Mouse (Mus musculus): ENCODE data around the gene Gm17728. TPM values are rescaled to one million over a fixed set of nuclear protein-coding genes. Genes with fewer than 3 reads are reported as not detected.
"Not testable (repeated sequence)": the region's sequence is repeated elsewhere in the genome, so short reads cannot be mapped to it uniquely, and the experiment has no call there.

Gene Gm17728
- not detected in 2 replicates for polyA plus RNA-seq (2015; fragmentation: Nextera tagmentation; extraction: Ambion mirVana)

DNA sequence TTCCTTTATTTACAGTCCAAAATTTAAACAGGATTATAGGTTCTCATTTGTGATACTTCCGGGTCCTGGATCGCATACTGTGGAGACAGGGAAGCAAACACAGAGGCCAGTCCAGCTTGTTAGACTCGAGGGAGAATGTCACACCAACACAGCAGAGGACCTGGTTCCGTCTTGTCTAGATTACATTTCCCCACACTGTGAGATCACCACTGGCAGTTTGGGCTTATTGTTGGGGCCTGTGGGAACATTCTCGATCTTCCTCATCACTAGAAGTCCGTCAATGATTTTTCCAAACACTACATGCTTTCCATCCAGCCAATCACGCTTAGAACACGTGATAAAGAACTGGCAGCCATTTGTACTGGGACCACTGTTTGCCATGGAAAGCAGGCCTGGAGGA, at the start of gene Gm17728:
Gene Gm17728 (plus strand): TSS at position 301 of the 400 bp plus-strand sequence.
- not testable (repeated sequence) for ATAC-seq (replicated peaks); H3K27ac ChIP-seq; H3K9me3 ChIP-seq; H3K36me3 ChIP-seq (replicated peaks); H3K4me1 ChIP-seq; H3K27me3 ChIP-seq (replicated peaks); H3K4me2 ChIP-seq; H3K9ac ChIP-seq; H3K4me3 ChIP-seq
- WGBS = 93% methylated on average over 8 of the region's 8 CpGs

DNA sequence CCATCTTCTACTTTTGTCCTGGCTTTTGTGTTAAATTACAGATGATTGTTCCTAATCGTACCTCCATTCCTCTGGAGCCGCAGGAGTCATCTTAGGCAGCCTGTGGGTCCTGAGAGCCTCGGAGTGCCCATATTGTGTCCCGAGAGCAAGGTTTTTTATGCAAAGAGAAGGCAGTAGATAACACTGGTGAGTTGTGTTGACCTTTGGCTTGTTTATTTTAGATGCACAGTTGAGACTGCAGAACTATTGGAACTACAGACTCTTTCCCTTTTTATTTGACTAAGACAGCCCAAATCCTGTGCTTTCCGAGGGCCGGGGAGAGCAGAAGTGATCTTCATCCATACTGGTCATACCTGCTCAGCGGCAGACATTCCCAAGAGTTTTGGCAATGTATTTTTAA, 24.4 kb upstream of the Gm17728 start:
- no peak overlapping the region for H3K27ac ChIP-seq
- no peak overlapping the region for H3K4me2 ChIP-seq
- no peaks in the 10 kb centered on the region for H3K9me3 ChIP-seq
- no peak overlapping the region for H3K4me3 ChIP-seq
- H3K9ac ChIP-seq = no peak overlapping the region
- no peak for ATAC-seq (replicated peaks)
- H3K4me1 ChIP-seq = no peaks in the 10 kb centered on the region
- no peaks in the 10 kb centered on the region for H3K36me3 ChIP-seq (replicated peaks)
- WGBS = 85% methylated on average over 7 of the region's 7 CpGs
- no peaks in the 10 kb centered on the region for H3K27me3 ChIP-seq (replicated peaks)

DNA sequence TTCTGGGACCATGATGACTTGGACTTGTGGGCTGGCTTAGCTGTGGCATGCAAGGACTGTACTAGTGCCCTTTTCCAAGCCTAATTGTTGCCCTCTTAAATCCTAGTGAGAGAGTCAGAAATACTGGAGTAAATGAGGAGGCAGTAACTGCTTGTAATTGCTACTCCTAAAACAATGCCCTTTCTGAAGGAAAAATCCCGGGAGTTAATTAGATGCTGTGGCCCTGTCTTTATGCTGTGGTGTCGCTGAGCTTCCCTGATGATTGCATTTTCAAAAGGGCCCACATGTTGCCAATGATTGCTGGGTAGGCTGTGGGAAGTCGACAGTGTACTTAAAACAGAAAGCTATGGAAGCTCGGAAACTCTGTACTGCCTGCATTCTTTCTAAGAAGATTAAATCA, 23.3 kb upstream of the Gm17728 start:
- Histone ChIP-seq H3K9me3 (no peaks in the 10 kb centered on the region), H3K4me3 (no peak overlapping the region), H3K4me2 (no peak overlapping the region), H3K36me3 (replicated peaks) (no peaks in the 10 kb centered on the region), H3K9ac (no peak overlapping the region), H3K27ac (no peak overlapping the region), H3K27me3 (replicated peaks) (no peaks in the 10 kb centered on the region), H3K4me1 (no peaks in the 10 kb centered on the region)
- no peak for ATAC-seq (replicated peaks)
- WGBS = 39% methylated on average over 4 of the region's 4 CpGs

DNA sequence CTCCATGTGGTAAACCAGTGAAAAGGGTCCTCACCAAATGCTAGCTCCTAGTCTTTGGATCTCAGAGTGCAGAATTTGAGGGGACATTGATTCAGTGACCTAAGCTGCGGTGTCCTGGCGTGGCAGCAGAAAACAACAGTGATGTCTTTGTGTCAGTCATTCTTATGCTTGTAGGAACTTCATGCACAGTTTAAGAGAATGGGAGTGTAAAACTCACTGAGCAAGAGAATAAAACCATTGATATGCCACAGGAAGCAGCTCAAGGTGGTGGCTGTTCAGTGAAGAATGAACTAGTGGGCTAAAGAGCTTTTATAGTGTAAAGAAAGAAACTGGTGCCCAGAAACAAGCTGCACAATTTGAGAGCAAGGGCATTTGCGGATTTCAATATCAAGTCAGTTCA, 17.9 kb upstream of the Gm17728 start:
- Histone ChIP-seq H3K4me2 (no peak overlapping the region), H3K27ac (no peak overlapping the region), H3K9ac (no peak overlapping the region), H3K9me3 (no peaks in the 10 kb centered on the region), H3K4me1 (no peaks in the 10 kb centered on the region; the same call in 1 of the 2 replicates), H3K36me3 (replicated peaks) (no peaks in the 10 kb centered on the region), H3K4me3 (no peak overlapping the region), H3K27me3 (replicated peaks) (no peaks in the 10 kb centered on the region)
- ATAC-seq (replicated peaks) = no peak
- WGBS = 81% methylated on average over 3 of the region's 3 CpGs

DNA sequence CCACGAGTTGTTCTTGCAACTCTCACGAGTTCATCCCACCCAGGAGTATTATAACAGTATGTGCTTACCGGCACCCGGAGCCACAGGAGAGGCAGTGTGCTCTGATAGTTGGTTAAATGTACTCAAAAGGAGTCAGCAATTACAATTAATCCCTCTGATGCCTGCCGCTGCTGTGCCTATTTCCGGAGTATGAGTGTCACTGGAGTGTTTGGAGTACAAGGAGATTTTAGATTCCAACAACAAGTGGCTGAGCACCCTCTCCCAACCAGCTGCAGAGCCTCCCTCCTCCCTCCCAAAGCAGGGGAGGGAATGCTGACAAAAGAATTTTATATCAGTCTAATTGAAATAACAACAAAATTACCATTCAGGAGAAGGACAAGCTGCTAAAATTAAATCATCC, 14.2 kb upstream of the Gm17728 start:
- 34% methylated on average over 6 of the region's 6 CpGs for WGBS
- ATAC-seq (replicated peaks) = no peak
- no peaks in the 10 kb centered on the region; the same call in 1 of the 2 replicates for H3K4me1 ChIP-seq
- no peak overlapping the region for H3K4me2 ChIP-seq
- no peaks in the 10 kb centered on the region for H3K36me3 ChIP-seq (replicated peaks)
- H3K9me3 ChIP-seq = no peaks in the 10 kb centered on the region
- no peak overlapping the region for H3K4me3 ChIP-seq
- no peak overlapping the region for H3K27ac ChIP-seq
- H3K9ac ChIP-seq = no peak overlapping the region
- no peaks in the 10 kb centered on the region for H3K27me3 ChIP-seq (replicated peaks)

DNA sequence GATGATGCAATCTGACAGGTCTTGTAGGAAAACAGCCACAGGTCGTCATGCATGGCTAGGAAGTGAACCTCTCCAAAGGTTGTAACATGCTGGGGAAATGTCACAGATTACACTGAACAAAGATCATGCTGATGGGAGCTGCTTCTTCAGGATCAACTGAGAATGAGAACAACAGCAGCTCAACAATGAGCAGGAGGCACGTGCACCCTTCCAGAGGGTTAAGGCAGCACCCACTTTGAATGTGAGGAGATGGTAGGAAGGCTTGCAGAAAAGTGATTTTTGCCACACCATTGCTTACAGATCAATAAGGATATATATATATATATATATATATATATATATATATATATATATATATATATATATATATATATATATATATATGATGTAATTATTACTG, 2.8 kb upstream of the Gm17728 start:
- H3K9ac ChIP-seq = no peak overlapping the region
- no peak overlapping the region for H3K4me2 ChIP-seq
- H3K9me3 ChIP-seq = no peaks in the 10 kb centered on the region
- H3K36me3 ChIP-seq (replicated peaks) = no peaks in the 10 kb centered on the region
- H3K4me1 ChIP-seq = no peaks in the 10 kb centered on the region
- H3K4me3 ChIP-seq = no peak overlapping the region
- H3K27ac ChIP-seq = no peak overlapping the region
- ATAC-seq (replicated peaks) = no peak
- WGBS = 69% methylated on average over 2 of the region's 2 CpGs
- no peaks in the 10 kb centered on the region for H3K27me3 ChIP-seq (replicated peaks)

DNA sequence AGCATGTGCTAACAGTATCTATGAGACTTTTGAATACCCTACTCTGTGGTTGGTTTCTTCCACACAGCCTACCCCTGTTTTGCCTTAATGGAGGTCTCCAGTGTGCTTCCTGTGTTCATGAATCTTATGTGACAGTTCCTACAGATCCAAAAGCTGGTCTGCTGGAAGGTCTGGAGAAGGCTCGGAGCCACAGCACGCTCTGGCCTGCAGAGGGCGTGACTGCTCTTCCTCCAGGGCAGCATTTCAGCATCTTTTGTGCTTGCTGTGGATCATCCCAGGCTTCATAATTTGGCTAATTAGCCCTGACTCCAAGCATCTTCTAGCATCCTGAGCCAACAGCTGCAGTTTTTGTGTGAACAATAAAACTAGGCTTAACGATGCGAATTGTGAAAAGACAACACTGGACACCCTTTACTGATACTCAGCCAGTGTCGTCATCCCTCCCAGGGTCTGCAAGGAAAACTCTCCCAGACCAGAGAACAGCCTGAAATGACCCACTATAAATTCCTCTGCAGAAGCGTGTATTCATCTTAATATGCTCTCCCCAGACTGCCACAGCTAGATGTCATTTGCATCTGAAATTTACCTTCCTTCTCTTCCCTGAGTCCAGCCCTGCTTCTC, 6.6 kb downstream of the Gm17728 start:
- no peak for ATAC-seq (replicated peaks)
- 44% methylated on average over 7 of the region's 7 CpGs for WGBS
- H3K9ac ChIP-seq = no peak overlapping the region

DNA sequence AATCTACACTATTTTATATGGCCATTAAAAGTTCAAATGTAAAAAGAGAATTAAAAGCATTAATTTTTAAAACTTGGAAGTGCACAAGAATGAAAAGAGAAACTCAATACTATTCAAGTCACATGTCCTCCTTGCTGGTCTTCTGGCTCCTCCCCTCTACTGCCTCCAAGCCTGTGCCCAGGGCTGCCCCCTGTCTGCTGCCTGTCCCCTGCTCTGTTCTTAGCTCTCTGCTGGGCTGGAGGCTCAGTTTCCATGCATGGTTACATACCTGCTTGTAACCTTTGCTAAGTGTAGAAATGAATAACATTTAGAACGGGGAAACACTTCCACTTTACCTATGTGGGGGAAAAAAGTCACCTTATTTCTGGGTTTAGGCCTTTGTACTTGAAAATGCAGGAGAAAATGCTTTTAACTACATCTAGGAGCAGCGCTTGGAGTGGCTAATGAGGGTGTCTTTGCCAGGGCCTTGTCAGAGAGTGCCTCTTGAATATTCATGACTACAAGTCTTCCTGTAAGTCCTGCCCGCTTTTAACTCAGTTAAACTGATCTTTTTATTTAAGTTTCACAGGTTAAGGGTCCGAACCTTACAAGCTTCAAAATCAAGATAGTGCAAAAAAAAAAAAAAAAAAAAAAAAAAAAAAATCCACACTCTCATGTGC, 18.3 kb downstream of the Gm17728 start:
- Histone ChIP-seq H3K9me3 (no peaks in the 10 kb centered on the region), H3K27ac (0 out of 2 replicates have a peak overlapping the region, but pooled peaks have one; percentile 27), H3K4me3 (no peak overlapping the region), H3K27me3 (replicated peaks) (no peaks in the 10 kb centered on the region), H3K4me1 (no peaks in the 10 kb centered on the region), H3K36me3 (replicated peaks) (no peaks in the 10 kb centered on the region), H3K4me2 (no peak overlapping the region), H3K9ac (no peak overlapping the region)
- 56% methylated on average over 4 of the region's 4 CpGs for WGBS
- ATAC-seq (replicated peaks) = no peak

More for the DNA sequence above, 6.6 kb downstream of the Gm17728 start:
- Histone ChIP-seq H3K4me1 (peaks cover 9% of the 10 kb centered on the region; the same call in 1 of the 2 replicates), H3K4me2 (no peak overlapping the region), H3K36me3 (replicated peaks) (no peaks in the 10 kb centered on the region), H3K9me3 (no peaks in the 10 kb centered on the region), H3K27ac (peak overlapping the region; percentile 38), H3K27me3 (replicated peaks) (no peaks in the 10 kb centered on the region), H3K4me3 (no peak overlapping the region)

DNA sequence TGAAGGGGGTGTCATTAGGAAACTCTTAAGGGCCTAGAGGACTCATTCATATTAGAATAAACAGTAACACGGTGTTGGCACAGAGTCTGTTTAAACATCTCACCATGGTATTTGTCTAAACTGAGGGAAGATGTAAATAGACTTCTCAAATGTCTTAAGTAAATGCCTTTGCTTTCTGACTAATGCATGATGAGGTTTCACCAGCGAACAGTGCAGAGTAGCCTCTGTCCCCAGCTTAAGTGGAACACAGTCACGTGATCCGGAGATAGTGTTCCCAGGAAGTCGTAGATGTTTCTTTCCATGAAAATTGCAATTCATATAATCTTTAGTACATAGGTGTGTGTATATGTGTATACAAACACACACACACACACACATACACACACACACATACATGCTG, 34.5 kb downstream of the Gm17728 start:
- H3K4me3 ChIP-seq = no peak overlapping the region

DNA sequence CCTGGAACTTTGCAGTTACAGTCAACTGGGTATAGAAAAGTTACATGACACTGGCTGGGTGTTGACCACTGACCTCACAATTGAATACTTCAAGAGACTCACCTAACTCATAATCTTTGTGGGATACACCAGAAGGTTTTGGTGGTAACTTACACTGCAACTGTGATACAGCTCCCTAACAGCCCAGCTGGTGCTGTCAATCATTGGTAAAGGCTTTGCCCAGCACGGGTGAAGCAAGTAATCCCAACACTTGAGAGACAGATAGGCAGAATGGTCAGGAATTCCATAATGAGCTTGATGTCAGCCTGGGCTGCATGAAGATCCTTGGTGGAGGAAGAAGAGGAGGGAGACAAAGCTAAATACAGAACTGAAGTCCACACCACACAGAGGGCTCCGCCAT, 39.0 kb downstream of the Gm17728 start:
- Histone ChIP-seq H3K4me3 (no peak overlapping the region), H3K27me3 (replicated peaks) (no peaks in the 10 kb centered on the region), H3K9ac (no peak overlapping the region), H3K4me1 (no peaks in the 10 kb centered on the region), H3K36me3 (replicated peaks) (no peaks in the 10 kb centered on the region), H3K4me2 (no peak overlapping the region), H3K27ac (no peak overlapping the region), H3K9me3 (no peaks in the 10 kb centered on the region)
- 64% methylated on average over 2 of the region's 2 CpGs for WGBS
- ATAC-seq (replicated peaks) = no peak

More for the DNA sequence above, 34.5 kb downstream of the Gm17728 start:
- no peak for ATAC-seq (replicated peaks)
- Histone ChIP-seq H3K9ac (no peak overlapping the region), H3K27ac (no peak overlapping the region), H3K36me3 (replicated peaks) (no peaks in the 10 kb centered on the region), H3K9me3 (no peaks in the 10 kb centered on the region), H3K4me2 (no peak overlapping the region), H3K4me1 (no peaks in the 10 kb centered on the region), H3K27me3 (replicated peaks) (no peaks in the 10 kb centered on the region)
- WGBS = 95% methylated on average over 5 of the region's 5 CpGs

Other genes with a start within 250 kb of the Gm17728 start
- gene Pabpc6, start 247.7 kb downstream of the Gm17728 start, polyA plus RNA-seq (2015; fragmentation: Nextera tagmentation; extraction: Ambion mirVana) = not detected in 2 replicates

All from midbrain, embryonic 15.5 days (tissue).